Mouse (Mus musculus): ENCODE results near the gene Kidins220. TPM values are rescaled to one million over a fixed set of nuclear protein-coding genes. Genes with fewer than 3 reads are reported as not detected.

Kidins220 gene
- polyA plus RNA-seq, 1 experiment from 2014 or later, result 134 TPM

DNA sequence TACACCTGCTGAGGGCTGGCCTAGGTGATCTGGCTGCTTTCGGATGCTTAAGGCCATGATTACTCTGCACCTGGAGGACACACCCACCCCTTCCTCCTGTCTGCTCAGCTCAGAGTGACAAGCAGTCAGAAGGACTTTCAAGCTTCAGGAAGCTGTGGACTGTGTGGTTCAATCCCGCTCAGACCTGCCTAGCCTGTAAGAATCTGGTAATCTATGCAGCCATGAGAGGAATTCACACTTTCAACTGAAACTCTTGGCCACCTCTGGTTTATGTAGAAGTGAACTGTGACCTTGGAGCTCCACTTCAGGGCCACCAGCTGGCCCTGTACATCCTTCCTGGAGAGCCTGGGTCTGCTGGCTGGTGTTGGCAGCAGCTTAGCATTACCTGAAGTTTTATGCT, 134.1 kb downstream of the Kidins220 start:
- Histone ChIP-seq H3K4me1 (replicated peaks) (0 out of 2 replicates have a peak, but pooled peaks cover 4% of the 10 kb centered on the region), H3K27me3 (no peaks in the 10 kb centered on the region), H3K9ac (replicated peaks) (no peak overlapping the region), H3K9me3 (no peaks in the 10 kb centered on the region), H3K4me2 (replicated peaks) (no peak overlapping the region), H3K4me3 (replicated peaks) (no peak overlapping the region), H3K36me3 (no peaks in the 10 kb centered on the region), H3K27ac (no peak overlapping the region)
- WGBS, result 82% methylated on average over 2 of the region's 2 CpGs
- ATAC-seq, result no peak

- WGBS, result 78% methylated on average over 7 of the region's 7 CpGs
- Histone ChIP-seq H3K27ac (no peak overlapping the region), H3K27me3 (no peaks in the 10 kb centered on the region), H3K4me3 (replicated peaks) (no peak overlapping the region), H3K4me1 (replicated peaks) (0 out of 2 replicates have a peak, but pooled peaks cover 4% of the 10 kb centered on the region), H3K9ac (replicated peaks) (no peak overlapping the region), H3K4me2 (replicated peaks) (no peak overlapping the region), H3K9me3 (no peaks in the 10 kb centered on the region), H3K36me3 (no peaks in the 10 kb centered on the region)
- no peak for ATAC-seq
Observed at GRCm38 (mm10) chr12:25109971-25110681, 135.4 kb downstream of the Kidins220 start.

DNA sequence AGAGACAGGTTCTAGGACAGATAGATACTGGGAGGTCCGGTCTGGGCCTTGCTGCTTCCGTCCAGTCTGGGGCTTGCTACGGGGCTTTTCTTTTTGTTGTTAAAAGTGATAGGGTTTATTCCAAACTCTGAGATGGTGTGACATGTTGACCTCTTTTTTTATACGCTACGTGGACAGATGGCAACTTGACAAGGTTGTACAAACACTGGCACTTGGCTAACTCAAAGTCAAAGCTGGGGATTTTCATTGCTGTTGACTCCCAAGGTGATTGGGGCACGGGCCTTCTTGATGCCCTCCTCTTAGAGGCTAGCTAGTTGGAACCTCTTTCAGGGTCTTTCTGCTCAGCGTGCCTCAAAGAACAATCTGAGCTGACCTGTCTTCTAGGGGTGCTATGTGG, 136.0 kb downstream of the Kidins220 start:
- Histone ChIP-seq H3K27me3 (no peaks in the 10 kb centered on the region), H3K36me3 (no peaks in the 10 kb centered on the region), H3K9ac (replicated peaks) (no peak overlapping the region), H3K4me2 (replicated peaks) (no peak overlapping the region), H3K27ac (no peak overlapping the region), H3K4me3 (replicated peaks) (no peak overlapping the region), H3K4me1 (replicated peaks) (0 out of 2 replicates have a peak, but pooled peaks cover 4% of the 10 kb centered on the region), H3K9me3 (no peaks in the 10 kb centered on the region)
- 91% methylated on average over 7 of the region's 7 CpGs for WGBS
- ATAC-seq, result no peak

Other genes with a start within 250 kb of the Kidins220 start
- 75.6 and 81.0 TPM in 2 replicates for gene Mboat2, start 144.0 kb upstream of the Kidins220 start, polyA plus RNA-seq (2015; fragmentation: Nextera tagmentation; extraction: Ambion mirVana)
- gene Id2, start 122.2 kb downstream of the Kidins220 start, polyA plus RNA-seq (2015; fragmentation: Nextera tagmentation; extraction: Ambion mirVana), result 161 and 178 TPM in 2 replicates

All from midbrain, embryonic 13.5 days (tissue).